Mouse (Mus musculus) limb, embryonic 14.5 days (tissue): ENCODE results near the gene Slc16a1. TPM values are rescaled to one million over a fixed set of nuclear protein-coding genes. Genes with fewer than 3 reads are reported as not detected.
"Not testable (repeated sequence)": the region's sequence is repeated elsewhere in the genome, so short reads cannot be mapped to it uniquely, and the experiment has no call there.

ENCODE experiments used
- ATAC-seq: fragments of 200-750 bp; cut with Nextera tagmentation; 2 replicates; pipeline ENCODE4 v1.8.0; 2017; ENCODE audit warnings: low read depth, moderate number of reproducible peaks, moderate TSS enrichment; ENCODE audit not compliant: low FRiP score
- DNase-seq: peaks from one replicate; pipeline ENCODE4 v3.0.0-alpha.2; 2015; ENCODE audit warnings: low spot score
- H3K27ac ChIP-seq: fragments of 300-500 bp; sonication (generic); replicated peaks from 2 replicates; pipeline ENCODE4 v1.5.1; 2014; ENCODE audit warnings: low read depth, mild to moderate bottlenecking, low read length, moderate library complexity, mixed read lengths
- H3K27me3 ChIP-seq: fragments of 300-500 bp; sonication (generic); 2 replicates; pipeline ENCODE4 v1.6.1; 2014; ENCODE audit warnings: low read length, mixed read lengths; ENCODE audit not compliant: control insufficient read depth, insufficient read depth
- H3K36me3 ChIP-seq: fragments of 300-500 bp; sonication (generic); 2 replicates; pipeline ENCODE4 v1.6.1; 2014; ENCODE audit warnings: mild to moderate bottlenecking, low read length, moderate library complexity, mixed read lengths; ENCODE audit not compliant: control insufficient read depth, insufficient read depth
- H3K4me1 ChIP-seq: fragments of 300-500 bp; sonication (generic); 2 replicates; pipeline ENCODE4 v1.6.1; 2014; ENCODE audit warnings: antibody characterized with exemption, low read length, mixed read lengths; ENCODE audit not compliant: control insufficient read depth, insufficient read depth
- H3K4me2 ChIP-seq: fragments of 300-500 bp; sonication (generic); replicated peaks from 2 replicates; pipeline ENCODE4 v1.6.1; 2014; ENCODE audit warnings: low read depth, mild to moderate bottlenecking, low read length, moderate library complexity; ENCODE audit not compliant: severe bottlenecking
- H3K4me3 ChIP-seq: fragments of 300-500 bp; sonication (generic); replicated peaks from 2 replicates; pipeline ENCODE4 v1.5.1; 2014; ENCODE audit warnings: low read length
- H3K9ac ChIP-seq: fragments of 300-500 bp; sonication (generic); 2 replicates; pipeline ENCODE4 v1.6.1; 2014; ENCODE audit warnings: mild to moderate bottlenecking, low read depth, low read length, moderate library complexity; ENCODE audit not compliant: severe bottlenecking
- H3K9me3 ChIP-seq: fragments of 300-500 bp; sonication (generic); 2 replicates; pipeline ENCODE4 v1.6.1; 2016; ENCODE audit warnings: low read length; ENCODE audit not compliant: control insufficient read depth
- POLR2A ChIP-seq: fragments of 200-500 bp; IDR thresholded peaks from 2 replicates; pipeline ENCODE4 v1.8.0; 2012; ENCODE audit warnings: inconsistent platforms, mild to moderate bottlenecking, moderate library complexity, borderline replicate concordance; ENCODE audit not compliant: insufficient read depth, insufficient read length; ENCODE audit errors: extremely low read depth
- WGBS: fragments of 180-500 bp; shearing (Covaris S2); extraction: QIAGEN DNeasy Blood & Tissue Kit; methylation state at CpG from one replicate; pipeline ENCODE4 v1.1.7; 2014; 5-methylcytosine and 5-hydroxymethylcytosine counted together
- polyA plus RNA-seq, 2 experiments: library from polyadenylated mRNA; depleted of rRNA in 1 of 2; stranded (reverse) in 1 of 2; unstranded in 1 of 2; fragments of >200 nt; fragmentation: Nextera tagmentation in 1 of 2; extraction: Ambion mirVana in 1 of 2; gene quantifications; 2 replicates each; pipeline versions ENCODE4 v1.2.1 to v1.2.3; 2012 to 2014

Slc16a1 gene
- polyA plus RNA-seq, 2 experiments: 23.3 to 46.6 TPM

DNA sequence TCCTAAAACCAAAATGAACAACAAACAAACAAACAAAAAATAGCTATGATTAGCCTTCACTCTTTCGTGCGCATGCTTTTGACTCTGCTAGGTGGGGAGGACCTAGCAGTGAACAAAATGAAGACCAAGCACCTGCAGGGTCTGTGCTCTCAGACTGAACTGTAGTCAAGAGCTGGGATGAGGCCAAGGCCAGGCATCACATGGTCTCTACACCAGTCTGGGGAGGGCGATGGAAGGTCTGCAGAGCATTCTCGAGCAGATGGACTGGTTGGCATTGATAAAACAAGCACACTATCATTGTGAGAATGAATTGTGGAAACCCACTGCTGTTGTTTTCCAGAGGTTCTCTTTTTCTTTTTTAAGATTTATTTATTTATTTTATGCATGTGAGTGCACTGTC, 65.5 kb downstream of the Slc16a1 start:
- H3K36me3 ChIP-seq: no peaks in the 10 kb centered on the region
- no peak overlapping the region for H3K4me2 ChIP-seq
- no peaks in the 10 kb centered on the region for H3K9me3 ChIP-seq
- H3K4me1 ChIP-seq: no peaks in the 10 kb centered on the region; the same call in 1 of the 2 replicates
- no peak overlapping the region for H3K9ac ChIP-seq
- ATAC-seq (no peak), DNase-seq (no peak)
- no peak overlapping the region for H3K4me3 ChIP-seq
- WGBS: 93% methylated on average over 4 of the region's 4 CpGs
- H3K27ac ChIP-seq: no peak overlapping the region
- TF ChIP-seq POLR2A: no peak
- H3K27me3 ChIP-seq: no peaks in the 10 kb centered on the region

- H3K27ac ChIP-seq: no peak overlapping the region
- H3K9ac ChIP-seq: no peak overlapping the region
- no peak for TF ChIP-seq POLR2A
- no peaks in the 10 kb centered on the region for H3K9me3 ChIP-seq
- no peaks in the 10 kb centered on the region; the same call in 1 of the 2 replicates for H3K4me1 ChIP-seq
- no peaks in the 10 kb centered on the region for H3K36me3 ChIP-seq
- 85% methylated on average over 2 of the region's 2 CpGs for WGBS
- no peak overlapping the region for H3K4me2 ChIP-seq
- no peak overlapping the region for H3K4me3 ChIP-seq
- ATAC-seq (no peak), DNase-seq (no peak)
- H3K27me3 ChIP-seq: no peaks in the 10 kb centered on the region
Measured at GRCm38 (mm10) chr3:104706446-104706845, 68.0 kb downstream of the Slc16a1 start.

DNA sequence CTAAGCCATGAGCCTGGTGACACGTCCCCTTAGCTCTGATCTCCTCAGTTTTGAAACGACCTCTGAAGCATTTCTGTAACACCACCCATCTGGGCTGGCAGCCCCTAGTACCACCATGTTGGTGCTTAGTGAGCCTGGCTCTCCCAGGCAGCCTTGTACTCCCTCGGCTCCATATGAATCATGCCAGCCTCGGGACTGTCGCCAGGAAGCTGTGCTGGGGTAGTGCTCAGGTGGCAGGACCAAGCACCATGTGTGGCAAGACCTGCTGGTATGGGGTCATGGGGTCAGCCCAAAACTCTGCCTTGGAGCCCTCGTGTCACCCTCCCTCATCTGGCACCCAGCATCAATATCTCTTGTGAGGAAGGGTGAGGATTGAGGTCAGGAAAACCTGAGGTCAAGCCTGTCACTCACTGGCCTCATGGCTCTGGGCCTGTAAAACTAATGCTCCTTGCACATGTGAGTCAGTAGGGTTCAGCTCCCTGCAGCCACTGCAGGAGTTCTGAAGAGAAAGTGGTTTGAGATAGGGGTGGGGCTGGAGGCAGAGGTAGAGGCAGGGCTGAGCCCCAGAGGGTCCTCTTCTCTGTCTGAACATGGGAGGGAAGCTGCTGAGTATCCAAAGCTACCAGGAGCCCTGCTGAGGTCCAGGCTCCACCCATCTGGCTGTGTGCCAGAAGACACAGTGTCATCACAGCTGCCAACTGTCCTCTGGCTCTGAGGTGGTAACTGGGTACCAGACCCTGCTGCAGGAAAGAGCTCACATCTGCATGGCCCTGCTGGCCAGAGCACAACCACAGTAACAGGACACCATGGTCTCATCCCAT, 68.7 kb downstream of the Slc16a1 start:
- not testable (repeated sequence) for H3K4me3 ChIP-seq, H3K4me2 ChIP-seq, H3K27me3 ChIP-seq, H3K9me3 ChIP-seq, H3K4me1 ChIP-seq, H3K9ac ChIP-seq, H3K27ac ChIP-seq, H3K36me3 ChIP-seq, DNase-seq
- ATAC-seq: peak; percentile 53; the same call in 1 of the 2 replicates
- WGBS: 57% methylated on average over 6 of the region's 6 CpGs

- not testable (repeated sequence) for H3K36me3 ChIP-seq, H3K27me3 ChIP-seq, H3K4me1 ChIP-seq, DNase-seq, ATAC-seq, H3K9me3 ChIP-seq, H3K9ac ChIP-seq, H3K4me3 ChIP-seq, H3K27ac ChIP-seq, H3K4me2 ChIP-seq
- WGBS: 36% methylated on average over 1 of the region's 1 CpGs
Measured at GRCm38 (mm10) chr3:104707772-104708144, 69.3 kb downstream of the Slc16a1 start.

Other genes starting within 250 kb of the Slc16a1 start
- gene Lrig2, start 126.8 kb upstream of the Slc16a1 start, polyA plus RNA-seq (2012; rRNA removed): 15.0 and 17.2 TPM in 2 replicates
- gene Lrig2, start 126.8 kb upstream of the Slc16a1 start, polyA plus RNA-seq (2014; fragmentation: Nextera tagmentation; extraction: Ambion mirVana): 20.2 and 28.6 TPM in 2 replicates
- 6.5 and 6.6 TPM in 2 replicates for gene Ppm1j, start 142.4 kb downstream of the Slc16a1 start, polyA plus RNA-seq (2012; rRNA removed)
- gene Ppm1j, start 142.4 kb downstream of the Slc16a1 start, polyA plus RNA-seq (2014; fragmentation: Nextera tagmentation; extraction: Ambion mirVana): 4.1 and 4.4 TPM in 2 replicates
- 0.92 and 0.93 TPM in 2 replicates for gene Fam19a3, start 143.2 kb downstream of the Slc16a1 start, polyA plus RNA-seq (2012; rRNA removed)
- gene Fam19a3, start 143.2 kb downstream of the Slc16a1 start, polyA plus RNA-seq (2014; fragmentation: Nextera tagmentation; extraction: Ambion mirVana): 0.26 and 0.36 TPM in 2 replicates
- gene Rhoc, start 149.7 kb downstream of the Slc16a1 start, polyA plus RNA-seq (2012; rRNA removed): 158 and 161 TPM in 2 replicates
- gene Rhoc, start 149.7 kb downstream of the Slc16a1 start, polyA plus RNA-seq (2014; fragmentation: Nextera tagmentation; extraction: Ambion mirVana): 192 and 199 TPM in 2 replicates
- 32.7 and 41.4 TPM in 2 replicates for gene Mov10, start 179.9 kb downstream of the Slc16a1 start, polyA plus RNA-seq (2012; rRNA removed)
- 41.6 and 43.4 TPM in 2 replicates for gene Mov10, start 179.9 kb downstream of the Slc16a1 start, polyA plus RNA-seq (2014; fragmentation: Nextera tagmentation; extraction: Ambion mirVana)
- 18.1 and 18.4 TPM in 2 replicates for gene St7l, start 225.3 kb downstream of the Slc16a1 start, polyA plus RNA-seq (2012; rRNA removed)
- gene St7l, start 225.3 kb downstream of the Slc16a1 start, polyA plus RNA-seq (2014; fragmentation: Nextera tagmentation; extraction: Ambion mirVana): 36.7 and 40.4 TPM in 2 replicates
- gene Capza1, start 225.8 kb downstream of the Slc16a1 start, polyA plus RNA-seq (2012; rRNA removed): 82.1 and 88.6 TPM in 2 replicates
- 198 and 208 TPM in 2 replicates for gene Capza1, start 225.8 kb downstream of the Slc16a1 start, polyA plus RNA-seq (2014; fragmentation: Nextera tagmentation; extraction: Ambion mirVana)